Mouse (Mus musculus) olfactory bulb, adult 2 months (tissue): ENCODE data around the gene Aak1. TPM values are rescaled to one million over a fixed set of nuclear protein-coding genes. Genes with fewer than 3 reads are reported as not detected.
A peak's percentile ranks its signal among the peaks of the same experiment; 100 is the strongest.

Source experiments
- H3K27ac ChIP-seq: fragments of 200-500 bp; 2 replicates; pipeline ENCODE4 v1.5.1; 2012; ENCODE audit warnings: low read depth, low read length; ENCODE audit not compliant: insufficient read depth
- H3K4me1 ChIP-seq: fragments of 200-500 bp; 2 replicates; pipeline ENCODE4 v1.6.1; 2012; ENCODE audit warnings: low read length; ENCODE audit not compliant: control insufficient read depth, insufficient read depth
- H3K4me3 ChIP-seq: fragments of 200-500 bp; 2 replicates; pipeline ENCODE4 v1.5.1; 2012; ENCODE audit warnings: mild to moderate bottlenecking, low read depth, low read length, moderate library complexity; ENCODE audit not compliant: insufficient read depth
- CTCF ChIP-seq: fragments of 200-500 bp; IDR thresholded peaks from 2 replicates; pipeline ENCODE4 v1.5.1; 2012; ENCODE audit warnings: low read depth, mild to moderate bottlenecking, low read length, moderate library complexity; ENCODE audit not compliant: insufficient read depth
- POLR2A ChIP-seq: fragments of 200-500 bp; IDR thresholded peaks from 2 replicates; pipeline ENCODE4 v1.6.1; 2012; ENCODE audit warnings: mild to moderate bottlenecking, low read depth, low read length, moderate library complexity; ENCODE audit not compliant: insufficient read depth
- WGBS: fragments of 180-500 bp; shearing (Covaris S2); methylation state at CpG from one replicate; pipeline ENCODE4 v1.1.7; 2018; 5-methylcytosine and 5-hydroxymethylcytosine counted together
- polyA plus RNA-seq: library from polyadenylated mRNA; stranded (reverse); fragments of >200 nt; gene quantifications from 2 replicates; pipeline ENCODE4 v1.2.4, GENCODE M21; 2012; ENCODE audit warnings: low replicate concordance; ENCODE audit not compliant: missing spikeins, insufficient read depth, insufficient read length

The Aak1 gene
- polyA plus RNA-seq, 1 experiment = 156 TPM

DNA sequence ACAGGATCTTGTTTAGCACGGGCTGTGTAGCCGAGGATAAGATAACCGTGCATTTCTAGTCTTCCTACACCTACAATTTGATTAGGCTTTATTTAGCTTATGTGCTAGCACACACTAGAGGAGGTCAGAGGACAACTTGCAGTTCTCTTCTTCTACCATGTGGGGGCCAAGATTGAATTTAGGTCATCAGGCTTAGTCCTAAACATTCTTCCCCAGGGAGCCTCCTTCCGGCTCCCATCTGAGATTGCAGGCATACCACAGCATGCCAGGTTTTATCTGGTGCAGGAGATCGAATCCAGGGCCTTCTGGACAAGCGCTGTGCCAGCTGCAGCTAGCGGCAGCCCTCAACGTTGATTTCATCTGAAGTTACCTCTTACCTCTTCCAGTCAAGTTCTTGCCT is 32.7 kb upstream of the Aak1 start:
- H3K4me3 ChIP-seq = no peak overlapping the region
- WGBS = 36% methylated on average over 8 of the region's 8 CpGs
- H3K27ac ChIP-seq = no peak overlapping the region
- TF ChIP-seq POLR2A = no peak
- TF ChIP-seq CTCF = no peak
- H3K4me1 ChIP-seq = peaks cover 4% of the 10 kb centered on the region; the same call in 1 of the 2 replicates

GRCm38 (mm10) chr6:86818914-86819313 is 30.4 kb upstream of the Aak1 start:
- no peak for TF ChIP-seq CTCF
- no peak for TF ChIP-seq POLR2A
- WGBS = 78% methylated on average over 4 of the region's 4 CpGs
- H3K4me3 ChIP-seq = no peak overlapping the region
- peaks cover 19% of the 10 kb centered on the region for H3K4me1 ChIP-seq
- H3K27ac ChIP-seq = no peak overlapping the region

GRCm38 (mm10) chr6:86819926-86820325 is 29.4 kb upstream of the Aak1 start:
- Histone ChIP-seq H3K4me1 (peaks cover 19% of the 10 kb centered on the region), H3K27ac (no peak overlapping the region), H3K4me3 (no peak overlapping the region)
- TF ChIP-seq CTCF = no peak
- TF ChIP-seq POLR2A = no peak
- WGBS = 86% methylated on average over 5 of the region's 5 CpGs

- Histone ChIP-seq H3K27ac (no peak overlapping the region), H3K4me1 (peaks cover 17% of the 10 kb centered on the region), H3K4me3 (no peak overlapping the region)
- TF ChIP-seq CTCF (no peak), POLR2A (no peak)
- 76% methylated on average over 7 of the region's 7 CpGs for WGBS
Measured at GRCm38 (mm10) chr6:86820690-86821089, 28.6 kb upstream of the Aak1 start.

- TF ChIP-seq CTCF (no peak), POLR2A (no peak)
- peaks cover 15% of the 10 kb centered on the region for H3K4me1 ChIP-seq
- 2% methylated on average over 19 of the region's 19 CpGs for WGBS
- H3K27ac ChIP-seq = peak overlapping the region; percentile 61; the same call in 1 of the 2 replicates
- peak overlapping the region; percentile 42 for H3K4me3 ChIP-seq
Measured at GRCm38 (mm10) chr6:86822285-86823050, 26.8 kb upstream of the Aak1 start.

DNA sequence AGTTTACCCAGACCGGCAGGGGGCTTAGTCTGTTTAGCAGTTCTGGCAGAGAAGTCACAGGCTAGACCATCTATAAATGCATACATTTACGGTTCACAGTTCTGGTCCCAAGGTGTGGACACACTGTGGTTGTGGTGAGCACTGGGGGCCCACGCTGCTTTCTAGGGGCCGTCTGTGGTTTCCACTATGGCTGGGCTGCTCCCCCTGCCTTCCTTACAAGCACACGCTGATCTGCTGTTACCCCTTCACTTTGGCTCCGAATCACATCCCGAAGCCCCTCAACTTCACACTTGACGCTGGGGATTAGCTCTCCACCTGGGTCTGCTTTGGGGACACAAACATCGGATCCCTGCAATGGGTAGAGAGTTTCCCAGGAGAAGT is 26.3 kb upstream of the Aak1 start:
- 44% methylated on average over 9 of the region's 9 CpGs for WGBS
- H3K4me1 ChIP-seq = peaks cover 15% of the 10 kb centered on the region
- no peak for TF ChIP-seq CTCF
- TF ChIP-seq POLR2A = no peak
- H3K4me3 ChIP-seq = no peak overlapping the region; the same call in 1 of the 2 replicates
- no peak overlapping the region for H3K27ac ChIP-seq

DNA sequence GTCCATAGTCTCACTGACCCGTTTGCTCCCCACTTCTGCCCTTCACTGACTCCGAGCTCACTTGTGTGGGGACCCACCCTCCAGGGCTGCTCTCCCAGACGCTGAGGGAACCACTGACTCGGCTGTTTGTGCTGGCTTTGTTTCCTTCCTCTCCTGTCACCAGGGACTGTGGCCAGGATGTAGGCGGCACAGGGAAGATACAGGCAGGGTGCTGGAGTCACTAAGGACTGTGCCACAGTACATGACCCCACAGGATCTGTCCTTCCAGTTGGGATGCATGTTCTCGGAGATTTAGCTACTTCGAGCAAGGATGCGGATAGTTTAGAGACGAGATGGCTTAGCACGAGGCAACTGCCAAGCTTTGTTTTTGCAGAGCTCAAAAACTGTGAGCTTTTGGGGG is 25.5 kb upstream of the Aak1 start:
- H3K4me1 ChIP-seq = peaks cover 15% of the 10 kb centered on the region

GRCm38 (mm10) chr6:86824401-86824800 is 24.9 kb upstream of the Aak1 start:
- Histone ChIP-seq H3K4me3 (no peak overlapping the region), H3K4me1 (peaks cover 15% of the 10 kb centered on the region), H3K27ac (no peak overlapping the region)
- no peak for TF ChIP-seq CTCF
- no peak for TF ChIP-seq POLR2A
- WGBS = 92% methylated on average over 7 of the region's 7 CpGs

More for the DNA sequence above, 25.5 kb upstream of the Aak1 start:
- TF ChIP-seq CTCF (no peak), POLR2A (no peak)
- no peak overlapping the region for H3K27ac ChIP-seq
- WGBS = 46% methylated on average over 10 of the region's 10 CpGs
- H3K4me3 ChIP-seq = no peak overlapping the region

GRCm38 (mm10) chr6:86827432-86827831 is 21.9 kb upstream of the Aak1 start:
- WGBS = 92% methylated on average over 2 of the region's 2 CpGs
- no peak overlapping the region for H3K27ac ChIP-seq
- H3K4me3 ChIP-seq = no peak overlapping the region
- H3K4me1 ChIP-seq = peaks cover 12% of the 10 kb centered on the region
- TF ChIP-seq POLR2A (no peak), CTCF (no peak)
